Mouse (Mus musculus) midbrain, embryonic 15.5 days (tissue): ENCODE measurements at regions not wholly inside any gene's neighbourhood (a gene's known extent, or its start where the extent isn't known, plus 50 kb on each side); places are given as distances from the start of the nearest gene placed in this dataset.

Experiments
- ATAC-seq: fragments of 200-750 bp; cut with Nextera tagmentation; replicated peaks from 2 replicates; pipeline ENCODE4 v1.8.0; 2017; ENCODE audit warnings: moderate TSS enrichment
- H3K27ac ChIP-seq: fragments of 300-500 bp; sonication (generic); 2 replicates; pipeline ENCODE4 v1.5.1; 2015; ENCODE audit warnings: mild to moderate bottlenecking, inconsistent platforms
- H3K27me3 ChIP-seq: fragments of 300-500 bp; sonication (generic); replicated peaks from 2 replicates; pipeline ENCODE4 v1.6.1; 2015; ENCODE audit warnings: inconsistent platforms
- H3K36me3 ChIP-seq: fragments of 300-500 bp; sonication (generic); replicated peaks from 2 replicates; pipeline ENCODE4 v1.6.1; 2015; ENCODE audit warnings: inconsistent platforms
- H3K4me1 ChIP-seq: fragments of 300-500 bp; sonication (generic); 2 replicates; pipeline ENCODE4 v1.6.1; 2015; ENCODE audit warnings: inconsistent platforms
- H3K4me2 ChIP-seq: fragments of 300-500 bp; sonication (generic); 2 replicates; pipeline ENCODE4 v1.6.1; 2015; ENCODE audit warnings: inconsistent platforms, mild to moderate bottlenecking, moderate library complexity
- H3K4me3 ChIP-seq: fragments of 300-500 bp; sonication (generic); 2 replicates; pipeline ENCODE4 v1.5.1; 2015; ENCODE audit warnings: mild to moderate bottlenecking, inconsistent platforms
- H3K9ac ChIP-seq: fragments of 300-500 bp; sonication (generic); 2 replicates; pipeline ENCODE4 v1.6.1; 2015; ENCODE audit warnings: mild to moderate bottlenecking, inconsistent platforms
- H3K9me3 ChIP-seq: fragments of 300-500 bp; sonication (generic); 2 replicates; pipeline ENCODE4 v1.6.1; 2016; ENCODE audit warnings: inconsistent platforms
- WGBS: fragments of 180-500 bp; shearing (Covaris S2); methylation state at CpG from one replicate; pipeline ENCODE4 v1.1.7; 2015; ENCODE audit warnings: mixed read lengths; 5-methylcytosine and 5-hydroxymethylcytosine counted together

GRCm38 (mm10) chr16:67735398-67735797 lies 114.7 kb upstream of the Cadm2 start:
- H3K9me3 ChIP-seq, result no peaks in the 10 kb centered on the region
- ATAC-seq, result no peak
- H3K4me1 ChIP-seq, result no peaks in the 10 kb centered on the region
- H3K27me3 ChIP-seq, result no peaks in the 10 kb centered on the region
- no peaks in the 10 kb centered on the region for H3K36me3 ChIP-seq
- H3K9ac ChIP-seq, result no peak overlapping the region
- 79% methylated on average over 2 of the region's 2 CpGs for WGBS
- H3K27ac ChIP-seq, result no peak overlapping the region
- H3K4me3 ChIP-seq, result no peak overlapping the region
- no peak overlapping the region for H3K4me2 ChIP-seq

- no peaks in the 10 kb centered on the region for H3K27me3 ChIP-seq
- H3K4me1 ChIP-seq, result no peaks in the 10 kb centered on the region
- no peaks in the 10 kb centered on the region for H3K36me3 ChIP-seq
- WGBS, result 74% methylated on average over 3 of the region's 3 CpGs
- H3K9me3 ChIP-seq, result no peaks in the 10 kb centered on the region
- no peak for ATAC-seq
- no peak overlapping the region for H3K9ac ChIP-seq
- no peak overlapping the region for H3K4me2 ChIP-seq
- H3K27ac ChIP-seq, result no peak overlapping the region
- H3K4me3 ChIP-seq, result no peak overlapping the region
Observed at GRCm38 (mm10) chr16:67698619-67699018, 77.9 kb upstream of the Cadm2 start.
